Mouse (Mus musculus): ENCODE results near the gene Rnase1. TPM values are rescaled to one million over a fixed set of nuclear protein-coding genes. Genes with fewer than 3 reads are reported as not detected.

Rnase1 gene
- total and polyA plus RNA-seq, 3 experiments: 0.17 TPM; not detected in 2

- TF ChIP-seq EP300 (IDR thresholded peaks at IDR 0.05; ENCODE audit: low read length) (no peak), POLR2A (IDR thresholded peaks at IDR 0.05; ENCODE audit: low read depth, low read length) (no peak), HCFC1 (IDR thresholded peaks at IDR 0.05; ENCODE audit: low read depth, low read length) (no peak), USF2 (conservative IDR thresholded peaks at IDR 0.05; ENCODE audit: low read depth, low read length) (no peak)
Observed at GRCm38 (mm10) chr14:51130315-51130940, 16.2 kb downstream of the Rnase1 start (continued).

GRCm38 (mm10) chr14:51129624-51129975 is 17.0 kb downstream of the Rnase1 start:
- Histone ChIP-seq H3K79me2 (replicated peaks; ENCODE audit: control insufficient read depth, extremely low read depth, insufficient read depth, poor library complexity, severe bottlenecking) (peaks cover 3% of the 10 kb centered on the region; the same call in 1 of the 2 replicates), H3K4me1 (ENCODE audit: control insufficient read depth in 1 of 2, insufficient read depth in 2 of 2) (peaks cover 15 to 57% of the 10 kb centered on the region in 2 experiments), H3K4me3 (replicated peaks in 1 of 3; ENCODE audit: low read depth in 2 of 3, low read length in 2 of 3, poor library complexity in 1 of 3) (peak overlapping the region in 2 of 3 experiments; percentile 39 to 55), H3K9me3 (replicated peaks; ENCODE audit: low read length) (no peaks in the 10 kb centered on the region), H3K27me3 (replicated peaks) (no peaks in the 10 kb centered on the region), H3K36me3 (replicated peaks in 1 of 2; ENCODE audit: control insufficient read depth in 1 of 2, insufficient read depth in 1 of 2, low read length in 1 of 2) (peaks cover 6 to 8% of the 10 kb centered on the region in 2 experiments), H3K9ac (ENCODE audit: insufficient read depth, low read depth) (peak overlapping the region; percentile 70; the same call in 1 of the 2 replicates), H3K4me2 (ENCODE audit: insufficient read depth, low read depth, poor library complexity, severe bottlenecking) (peak overlapping the region; percentile 79), H3K27ac (ENCODE audit: insufficient read depth, low read depth) (no peak overlapping the region)
- dilution Hi-C loops (cut with MboI; ENCODE audit: extremely low pct_ligation_motif_present, extremely low pct_unique_long_range_greater_than_20kb, low sequenced_read_pairs) (no loop called here), in situ Hi-C loops (cut with MboI; ENCODE audit: low pct_ligation_motif_present, low pct_unique_long_range_greater_than_20kb, low sequenced_read_pairs) (no loop called here)
- no peak for TF ChIP-seq MAFK (IDR thresholded peaks at IDR 0.05; ENCODE audit: insufficient replicate concordance, low read length)
- TF ChIP-seq USF2 (conservative IDR thresholded peaks at IDR 0.05; ENCODE audit: low read depth, low read length): no peak
- TF ChIP-seq ZMIZ1 (IDR thresholded peaks at IDR 0.05; ENCODE audit: low read depth, low read length): no peak
- TF ChIP-seq MAZ (IDR thresholded peaks at IDR 0.05; ENCODE audit: low read depth, low read length): no peak
- no peak for TF ChIP-seq CHD2 (IDR thresholded peaks at IDR 0.05; ENCODE audit: low read length)
- TF ChIP-seq MYC (IDR thresholded peaks at IDR 0.05; ENCODE audit: low read depth, low read length): no peak
- no peak for DNase-seq (ENCODE audit: extremely low read depth)

GRCm38 (mm10) chr14:51128775-51129623 is 17.6 kb downstream of the Rnase1 start:
- H3K4me1 ChIP-seq (ENCODE audit: control insufficient read depth in 1 of 2, insufficient read depth in 2 of 2): peaks cover 15 to 62% of the 10 kb centered on the region in 2 experiments
- peak overlapping the region; percentile 70 for H3K9ac ChIP-seq (ENCODE audit: insufficient read depth, low read depth)
- peaks cover 3% of the 10 kb centered on the region; the same call in 1 of the 2 replicates for H3K79me2 ChIP-seq (replicated peaks; ENCODE audit: control insufficient read depth, extremely low read depth, insufficient read depth, poor library complexity, severe bottlenecking)
- DNase-seq (ENCODE audit: extremely low read depth): peak; percentile 71
- no peaks in the 10 kb centered on the region for H3K27me3 ChIP-seq (replicated peaks)
- in situ Hi-C loops (cut with MboI; ENCODE audit: low pct_ligation_motif_present, low pct_unique_long_range_greater_than_20kb, low sequenced_read_pairs) (no loop called here), dilution Hi-C loops (cut with MboI; ENCODE audit: extremely low pct_ligation_motif_present, extremely low pct_unique_long_range_greater_than_20kb, low sequenced_read_pairs) (no loop called here)
- H3K9me3 ChIP-seq (replicated peaks; ENCODE audit: low read length): no peaks in the 10 kb centered on the region
- H3K4me2 ChIP-seq (ENCODE audit: insufficient read depth, low read depth, poor library complexity, severe bottlenecking): peak overlapping the region; percentile 79
- peak overlapping the region; percentile 81 for H3K27ac ChIP-seq (ENCODE audit: insufficient read depth, low read depth)
- peaks cover 6 to 8% of the 10 kb centered on the region in 2 experiments for H3K36me3 ChIP-seq (replicated peaks in 1 of 2; ENCODE audit: control insufficient read depth in 1 of 2, insufficient read depth in 1 of 2, low read length in 1 of 2)
- H3K4me3 ChIP-seq (replicated peaks in 1 of 3; ENCODE audit: low read depth in 2 of 3, low read length in 2 of 3, poor library complexity in 1 of 3): peak overlapping the region; percentile 39 to 55 (median 40)
- no peak for TF ChIP-seq MAZ (IDR thresholded peaks at IDR 0.05; ENCODE audit: low read depth, low read length)
- no peak for TF ChIP-seq JUN (IDR thresholded peaks at IDR 0.05; ENCODE audit: insufficient read depth, low read depth, low read length)
- no peak for TF ChIP-seq CTCF (conservative IDR thresholded peaks at IDR 0.05 in 1 of 2, IDR thresholded peaks at IDR 0.05 in 1 of 2; ENCODE audit: low read depth in 2 of 2, low read length in 2 of 2)
- TF ChIP-seq NELFE (IDR thresholded peaks at IDR 0.05; ENCODE audit: low read depth, low read length): no peak
- no peak for TF ChIP-seq MYC (IDR thresholded peaks at IDR 0.05; ENCODE audit: low read depth, low read length)
- TF ChIP-seq ZNF384 (IDR thresholded peaks at IDR 0.05; ENCODE audit: low read depth, low read length): peak; percentile 86
- no peak for TF ChIP-seq NRF1 (IDR thresholded peaks at IDR 0.05; ENCODE audit: low read depth, low read length)
- TF ChIP-seq ELF1 (IDR thresholded peaks at IDR 0.05; ENCODE audit: low read depth, low read length): 0 out of 2 replicates have a peak, but pooled peaks have one; percentile 41
- no peak for TF ChIP-seq RCOR1 (conservative IDR thresholded peaks at IDR 0.05; ENCODE audit: low read depth, low read length)
- TF ChIP-seq ZC3H11A (IDR thresholded peaks at IDR 0.05; ENCODE audit: low read depth, low read length): no peak
- TF ChIP-seq HCFC1 (IDR thresholded peaks at IDR 0.05; ENCODE audit: low read depth, low read length): no peak
- no peak for TF ChIP-seq GABPA (IDR thresholded peaks at IDR 0.05; ENCODE audit: insufficient replicate concordance, low read depth, low read length)
- TF ChIP-seq POLR2A (IDR thresholded peaks at IDR 0.05; ENCODE audit: low read depth, low read length): peak; percentile 51
- no peak for TF ChIP-seq CHD1 (IDR thresholded peaks at IDR 0.05; ENCODE audit: low read depth, low read length)
- no peak for TF ChIP-seq E2F4 (IDR thresholded peaks at IDR 0.05; ENCODE audit: insufficient replicate concordance, low read depth, low read length)
- TF ChIP-seq USF1 (IDR thresholded peaks at IDR 0.05; ENCODE audit: low read depth, low read length): no peak
- TF ChIP-seq MAFK (IDR thresholded peaks at IDR 0.05; ENCODE audit: insufficient replicate concordance, low read length): no peak
- TF ChIP-seq USF2 (conservative IDR thresholded peaks at IDR 0.05; ENCODE audit: low read depth, low read length): no peak
- TF ChIP-seq ETS1 (conservative IDR thresholded peaks at IDR 0.05; ENCODE audit: low read depth, low read length): no peak; the same call in 1 of the 2 replicates
- no peak for TF ChIP-seq ZKSCAN1 (IDR thresholded peaks at IDR 0.05; ENCODE audit: borderline replicate concordance, low read depth, low read length)
- peak; percentile 47; the same call in 1 of the 2 replicates for TF ChIP-seq UBTF (IDR thresholded peaks at IDR 0.05; ENCODE audit: low read depth, low read length)
- no peak for TF ChIP-seq PAX5 (IDR thresholded peaks at IDR 0.05; ENCODE audit: low read length)
- peak; percentile 48; the same call in 1 of the 2 replicates for TF ChIP-seq TBP (conservative IDR thresholded peaks at IDR 0.05; ENCODE audit: low read depth, low read length)

Data from CH12.LX (cell line).